Mouse (Mus musculus): ENCODE data around the gene Rbfox3.

Gene Rbfox3

DNA sequence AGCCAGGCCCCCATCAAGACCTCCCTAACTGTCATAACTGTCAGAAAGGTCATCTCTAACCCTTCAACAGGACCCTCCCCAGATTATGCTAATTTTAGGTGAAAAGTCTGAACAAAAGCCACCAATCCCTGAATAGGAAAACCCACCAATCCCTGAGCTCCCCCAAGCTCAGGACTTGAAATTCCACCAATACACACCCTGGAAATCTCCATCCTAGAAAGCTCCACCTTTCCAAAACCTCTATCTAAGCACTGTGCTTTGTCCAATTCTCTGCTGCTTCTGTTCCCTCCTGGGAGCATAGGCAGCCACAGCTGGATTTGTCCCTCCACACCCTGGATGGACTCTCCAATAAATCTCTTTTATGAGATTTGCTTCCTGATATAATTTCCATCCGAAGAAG, 438.2 kb downstream of the Rbfox3 start:
- no peak for DNase-seq (ENCODE audit: low spot score)

DNA sequence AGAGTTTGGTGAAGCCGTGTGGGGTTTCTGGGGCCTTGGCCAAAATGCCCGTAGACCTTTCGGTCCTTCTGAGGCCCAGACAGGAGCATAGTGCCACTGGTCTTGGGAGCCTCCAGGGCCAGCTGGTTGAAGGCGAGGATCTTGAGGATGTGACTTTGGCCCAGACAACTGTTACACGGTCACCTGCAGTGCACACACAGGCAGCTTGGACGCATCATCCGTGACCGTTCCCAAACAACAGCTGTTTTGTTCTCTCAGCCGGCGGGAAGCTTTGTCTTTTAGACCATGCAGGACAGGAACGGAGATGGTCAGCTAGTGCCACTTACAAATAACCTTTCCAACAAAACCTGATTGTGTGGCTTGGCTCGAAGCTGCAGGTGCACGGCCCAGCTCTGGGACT, 439.7 kb downstream of the Rbfox3 start:
- no peak for DNase-seq (ENCODE audit: low spot score)

DNA sequence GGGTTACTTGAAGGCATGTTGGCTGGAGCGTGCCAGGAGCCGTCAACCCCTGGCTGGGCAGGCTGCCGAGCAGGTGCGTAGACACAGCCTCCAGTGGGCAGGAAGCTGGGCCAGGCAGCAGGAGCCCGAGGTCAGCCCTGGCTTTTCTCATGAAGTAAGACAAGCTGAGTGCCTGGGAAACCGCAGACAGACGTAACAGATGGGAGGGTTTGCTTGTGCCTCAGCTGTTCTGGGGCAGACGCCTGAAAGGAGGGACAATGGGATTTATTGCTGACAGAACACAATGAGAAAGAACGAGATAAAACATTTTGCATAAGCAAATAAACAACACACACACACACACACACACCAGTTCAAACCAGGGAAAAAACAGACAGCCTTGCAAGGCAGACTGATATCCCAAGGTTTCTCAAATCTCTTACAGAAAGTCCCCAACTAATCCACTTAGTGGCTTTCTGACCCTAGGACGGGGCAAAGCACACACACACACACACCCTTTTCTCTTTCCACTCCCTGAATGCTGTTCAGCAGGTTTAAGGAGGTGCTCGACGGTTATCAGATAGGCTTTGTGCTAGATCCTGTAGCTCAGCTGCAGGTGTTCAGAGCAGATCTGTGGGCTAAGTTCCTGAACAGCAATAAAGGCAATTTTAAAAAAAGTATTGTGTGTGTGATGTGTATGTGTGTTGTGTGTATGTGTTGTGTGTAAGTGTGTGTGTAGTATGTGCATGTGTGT, 441.0 kb downstream of the Rbfox3 start:
- DNase-seq (ENCODE audit: low spot score): peak; percentile 35

- DNase-seq (ENCODE audit: low spot score): no peak
These were observed 441.8 kb downstream of the Rbfox3 start for GRCm38 (mm10) chr11:118469509-118470160.

DNA sequence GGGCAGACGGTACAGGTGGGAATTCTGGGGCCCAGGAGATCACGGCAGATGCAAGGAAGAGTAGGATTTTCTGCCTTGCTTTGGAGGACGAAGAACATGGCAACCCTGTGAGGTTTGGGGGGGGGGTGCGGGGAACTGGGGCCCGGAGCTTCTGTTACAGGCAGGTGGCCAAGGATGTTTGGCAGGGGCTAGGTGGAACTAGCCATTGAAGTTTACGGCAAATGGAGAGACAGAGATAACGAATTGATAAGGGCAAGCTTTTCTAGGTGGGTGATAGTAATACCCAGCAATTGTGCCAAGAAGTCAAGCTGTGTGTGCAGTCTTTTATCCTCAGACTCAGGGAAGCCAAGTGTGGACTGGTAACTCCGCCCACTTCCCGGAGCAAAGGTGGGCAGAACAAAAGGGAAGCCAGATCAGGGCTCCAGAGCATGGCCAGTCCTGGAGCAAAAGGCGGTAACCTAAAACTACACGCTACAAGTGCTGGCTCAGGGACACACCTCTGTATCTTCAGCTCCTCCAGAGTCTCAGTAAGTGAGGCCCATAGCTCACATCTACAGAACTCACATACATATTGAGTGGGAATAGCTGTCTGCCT, 443.9 kb downstream of the Rbfox3 start:
- no peak for DNase-seq (ENCODE audit: low spot score)

DNA sequence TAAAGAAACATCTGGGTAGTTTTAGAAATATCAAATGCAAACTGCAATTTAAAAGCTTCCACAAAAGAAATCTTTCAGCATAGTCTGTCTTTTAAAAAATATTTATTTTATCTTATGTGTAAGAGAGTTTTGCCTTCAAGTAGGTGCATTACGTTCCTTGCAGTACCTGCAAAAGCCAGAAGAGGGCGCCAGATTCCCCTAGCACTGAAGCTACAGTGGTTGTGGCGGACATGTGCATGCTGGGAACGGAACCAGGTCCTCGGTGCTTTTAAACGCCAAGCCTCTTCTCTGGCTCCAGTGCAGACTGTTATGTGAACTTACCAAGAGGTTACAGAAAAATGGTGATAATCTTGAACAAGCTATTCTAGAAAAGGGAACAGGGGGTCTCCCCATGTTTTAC, 451.1 kb downstream of the Rbfox3 start:
- DNase-seq (ENCODE audit: low spot score): no peak

- no peak for DNase-seq (ENCODE audit: low spot score)
These were observed 451.9 kb downstream of the Rbfox3 start for GRCm38 (mm10) chr11:118459536-118459935.

- no peak for DNase-seq (ENCODE audit: low spot score)
These were observed 452.3 kb downstream of the Rbfox3 start for GRCm38 (mm10) chr11:118459051-118459450.

- DNase-seq (ENCODE audit: low spot score): no peak
These were observed 454.5 kb downstream of the Rbfox3 start for GRCm38 (mm10) chr11:118456937-118457336.

DNA sequence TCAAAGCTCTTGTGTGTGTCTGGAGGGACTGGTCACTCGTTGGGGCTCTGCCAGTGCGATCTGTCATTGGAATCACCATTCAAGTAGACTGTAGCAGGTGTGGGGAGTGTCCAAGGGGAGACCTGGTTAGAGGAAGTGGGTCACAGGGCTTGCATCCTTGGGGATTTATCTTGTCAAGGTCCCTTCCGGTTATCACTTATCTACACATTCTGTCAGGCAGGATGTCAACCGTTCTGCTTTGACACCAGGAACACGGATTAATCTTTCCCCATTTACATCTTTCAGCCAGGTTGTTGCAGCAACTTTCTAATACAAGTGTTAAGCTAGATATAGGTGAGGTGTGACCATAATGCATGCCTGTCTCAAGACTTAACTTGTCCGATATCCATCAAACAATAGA, 455.6 kb downstream of the Rbfox3 start:
- DNase-seq (ENCODE audit: low spot score): no peak

- DNase-seq (ENCODE audit: low spot score): no peak
These were observed 457.3 kb downstream of the Rbfox3 start for GRCm38 (mm10) chr11:118453886-118454671.

DNA sequence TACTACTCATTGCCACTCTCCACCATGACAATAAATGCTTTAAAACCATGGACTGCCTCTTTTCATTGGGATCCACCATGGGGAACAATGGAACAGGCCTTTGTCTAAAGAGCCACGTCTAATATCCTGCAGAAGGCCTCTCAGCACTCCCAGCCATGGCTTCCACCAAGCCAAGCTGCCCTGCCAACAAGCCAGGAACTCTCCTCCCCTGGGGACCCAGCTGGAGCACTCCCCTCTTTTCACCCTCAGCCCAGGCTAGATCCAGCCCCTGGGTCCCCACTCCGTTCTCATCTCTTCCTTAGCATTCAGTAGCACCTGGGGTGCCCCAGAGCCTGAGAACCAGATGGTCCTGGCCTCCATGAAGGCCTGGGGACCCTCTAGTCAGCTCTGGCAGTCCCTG, 458.4 kb downstream of the Rbfox3 start:
- no peak for DNase-seq (ENCODE audit: low spot score)

GRCm38 (mm10) chr11:118451211-118451610, 460.2 kb downstream of the Rbfox3 start:
- DNase-seq (ENCODE audit: low spot score): no peak

GRCm38 (mm10) chr11:118448385-118448784, 463.0 kb downstream of the Rbfox3 start:
- DNase-seq (ENCODE audit: low spot score): no peak

DNA sequence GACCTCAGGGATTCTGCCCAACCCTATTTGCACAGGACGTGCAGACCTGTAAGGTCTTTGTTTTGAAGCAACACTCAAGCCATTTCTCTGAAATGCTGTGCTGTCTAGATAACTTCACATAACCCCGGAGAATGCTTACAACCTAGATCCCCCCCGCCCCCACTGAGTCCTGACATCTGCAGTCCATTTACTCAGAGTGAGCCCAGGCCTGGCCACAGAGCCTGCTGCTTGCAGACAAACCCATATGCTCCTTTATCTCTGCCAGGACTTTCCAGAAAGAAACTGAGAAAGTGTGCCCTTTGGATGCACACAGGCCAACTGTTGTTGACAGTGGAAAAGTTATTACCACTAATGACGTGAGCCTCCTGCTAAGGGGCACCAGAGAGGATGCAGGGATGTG, 464.1 kb downstream of the Rbfox3 start:
- DNase-seq (ENCODE audit: low spot score): no peak

DNA sequence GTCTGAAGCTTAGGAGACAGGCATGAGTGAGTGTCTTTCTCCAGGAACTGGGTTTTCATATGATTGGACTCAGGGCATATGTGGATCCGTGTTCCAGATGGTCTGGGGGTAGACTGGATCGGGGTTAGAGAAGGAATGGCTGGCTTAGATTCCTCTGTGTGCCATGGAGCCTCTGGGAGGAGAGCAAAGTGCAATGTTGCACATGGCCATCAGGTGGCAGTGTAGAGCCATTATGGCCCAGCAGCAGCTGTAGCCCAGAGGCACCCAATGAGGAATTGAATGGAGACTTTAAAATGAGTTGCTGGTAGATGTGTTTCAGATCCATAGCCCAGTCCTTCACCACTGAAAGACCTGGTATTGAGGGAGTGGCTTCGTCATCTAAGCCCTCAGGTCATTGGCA, 465.6 kb downstream of the Rbfox3 start:
- DNase-seq (ENCODE audit: low spot score): peak; percentile 63

DNA sequence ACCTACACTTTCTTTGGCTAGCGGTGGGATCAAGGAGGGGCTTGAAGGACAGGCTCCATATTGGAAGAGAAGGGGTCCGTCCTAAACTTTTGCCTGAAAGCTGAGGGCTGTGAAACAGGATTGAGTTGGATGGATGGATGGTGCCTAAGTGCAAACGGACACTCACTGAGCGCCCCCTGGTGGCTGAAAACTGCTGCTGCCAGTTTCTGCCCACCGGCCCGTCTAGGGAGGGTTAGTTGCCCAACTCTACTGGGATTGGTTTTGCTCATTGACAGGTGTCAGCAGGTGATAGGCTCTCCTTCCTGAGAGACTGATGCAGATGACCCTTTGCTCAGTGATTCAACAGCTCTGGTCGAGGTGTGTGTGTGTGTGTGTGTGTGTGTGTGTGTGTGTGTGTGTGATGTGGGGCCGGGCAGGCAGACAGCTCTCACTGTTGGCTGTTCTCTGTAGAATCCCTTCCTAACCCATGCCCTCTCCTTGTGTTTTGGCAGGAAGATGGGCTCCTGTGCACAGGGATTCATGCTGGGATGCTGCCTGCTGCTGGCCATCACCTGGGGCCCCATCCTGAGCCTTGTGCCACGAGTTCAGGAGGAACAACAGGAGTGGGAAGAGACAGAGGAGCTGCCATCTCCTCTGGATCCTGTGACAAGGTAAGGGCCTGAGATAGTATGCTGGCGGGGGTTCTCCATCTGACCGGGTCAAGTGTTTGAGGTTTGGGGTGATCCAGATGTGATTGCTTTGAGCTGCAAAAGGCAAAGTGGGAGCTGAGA, 468.0 kb downstream of the Rbfox3 start:
- peak; percentile 76 for DNase-seq (ENCODE audit: low spot score)

GRCm38 (mm10) chr11:118442691-118443090, 468.7 kb downstream of the Rbfox3 start:
- no peak for DNase-seq (ENCODE audit: low spot score)
